Mouse (Mus musculus): ENCODE data around the gene Lrrc46. TPM values are rescaled to one million over a fixed set of nuclear protein-coding genes. Genes with fewer than 3 reads are reported as not detected.

The Lrrc46 gene
- total RNA-seq, 2 experiments from 2014 or later = 0.20 TPM; not detected in 1

- no peak for DNase-seq
- intact Hi-C loops (cut with DNase I) = no loop called here
These were observed 22.4 kb downstream of the Lrrc46 start for GRCm38 (mm10) chr11:97018583-97019344.

- intact Hi-C loops (cut with DNase I) = no loop called here
- DNase-seq = no peak
These were observed 23.3 kb downstream of the Lrrc46 start for GRCm38 (mm10) chr11:97017696-97018582.

- DNase-seq = no peak
- intact Hi-C loops (cut with DNase I) = no loop called here
These were observed 28.0 kb downstream of the Lrrc46 start, which contains the start of gene Sp6 for GRCm38 (mm10) chr11:97013121-97013670. Gene Sp6, plus strand, starts transcription at chr11:97013394.

GRCm38 (mm10) chr11:97009198-97009790 is 31.9 kb downstream of the Lrrc46 start:
- intact Hi-C loops (cut with DNase I) = no loop called here
- no peak for DNase-seq

GRCm38 (mm10) chr11:97007093-97007794 is 34.0 kb downstream of the Lrrc46 start:
- DNase-seq = no peak
- intact Hi-C loops (cut with DNase I) = no loop called here

- no peak for DNase-seq
These were observed 38.0 kb downstream of the Lrrc46 start for GRCm38 (mm10) chr11:97003170-97003569.

GRCm38 (mm10) chr11:96997380-96997956 is 43.7 kb downstream of the Lrrc46 start:
- peak in 1 of 2 experiments; percentile 39 for DNase-seq
- intact Hi-C loops (cut with DNase I) = no loop called here

More at GRCm38 (mm10) chr11:97003170-97003569, 38.0 kb downstream of the Lrrc46 start:
- intact Hi-C loops (cut with DNase I) = no loop called here

GRCm38 (mm10) chr11:96996773-96997379 is 44.3 kb downstream of the Lrrc46 start:
- DNase-seq = no peak
- intact Hi-C loops (cut with DNase I) = no loop called here

GRCm38 (mm10) chr11:96995836-96996772 is 45.1 kb downstream of the Lrrc46 start:
- DNase-seq = no peak
- intact Hi-C loops (cut with DNase I) = no loop called here

- intact Hi-C loops (cut with DNase I) = no loop called here
- no peak for DNase-seq
These were observed 46.2 kb downstream of the Lrrc46 start for GRCm38 (mm10) chr11:96995031-96995430.

- intact Hi-C loops (cut with DNase I) = no loop called here
These were observed 48.4 kb downstream of the Lrrc46 start for GRCm38 (mm10) chr11:96992722-96993311.

GRCm38 (mm10) chr11:96991501-96991900 is 49.7 kb downstream of the Lrrc46 start:
- intact Hi-C loops (cut with DNase I) = no loop called here
- DNase-seq = no peak

More at GRCm38 (mm10) chr11:96992722-96993311, 48.4 kb downstream of the Lrrc46 start:
- DNase-seq = no peak

GRCm38 (mm10) chr11:96987873-96988655 is 53.1 kb downstream of the Lrrc46 start:
- no peak for DNase-seq
- intact Hi-C loops (cut with DNase I) = no loop called here

- DNase-seq = no peak
- intact Hi-C loops (cut with DNase I) = no loop called here
These were observed 54.7 kb downstream of the Lrrc46 start for GRCm38 (mm10) chr11:96986463-96986862.

GRCm38 (mm10) chr11:96984903-96985302 is 56.3 kb downstream of the Lrrc46 start:
- intact Hi-C loops (cut with DNase I) = loop anchor here (5.0 kb wide), 1 partner anchor 97 kb away; no protein-coding TSS in a partner anchor
- DNase-seq = no peak

All from gastrocnemius, postnatal 36 days (tissue).